Mouse (Mus musculus): ENCODE results near the gene Rnaseh2b. TPM values are rescaled to one million over a fixed set of nuclear protein-coding genes. Genes with fewer than 3 reads are reported as not detected.
A peak's percentile ranks its signal among the peaks of the same experiment; 100 is the strongest.

Rnaseh2b gene
- total RNA-seq, 1 experiment from 2014 or later: 18.4 TPM

- ATAC-seq (replicated peaks; ENCODE audit: insufficient number of reproducible peaks, low FRiP score, low TSS enrichment, poor library complexity, severe bottlenecking): no peak
Measured at GRCm38 (mm10) chr14:62307555-62307954, 15.2 kb downstream of the Rnaseh2b start.

DNA sequence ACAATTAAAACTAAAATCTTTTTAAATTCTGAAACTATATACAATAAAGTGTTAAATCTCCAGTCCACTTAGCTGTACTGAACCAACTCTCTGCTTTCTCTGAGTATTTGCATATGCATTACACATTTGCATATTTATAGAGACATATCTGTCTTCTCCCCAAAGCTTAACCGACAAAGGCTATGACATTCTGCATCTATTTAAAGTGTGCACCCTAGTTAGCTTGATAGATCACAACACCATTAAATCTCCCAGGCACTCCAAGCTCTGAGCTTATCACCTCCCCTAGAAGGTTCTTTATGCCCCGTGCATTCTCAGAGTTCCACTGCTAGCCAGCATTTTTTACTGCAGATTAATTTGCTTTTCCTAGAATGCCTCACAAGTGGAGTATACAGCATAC is 16.6 kb downstream of the Rnaseh2b start:
- no peak for ATAC-seq (replicated peaks; ENCODE audit: insufficient number of reproducible peaks, low FRiP score, low TSS enrichment, poor library complexity, severe bottlenecking)

DNA sequence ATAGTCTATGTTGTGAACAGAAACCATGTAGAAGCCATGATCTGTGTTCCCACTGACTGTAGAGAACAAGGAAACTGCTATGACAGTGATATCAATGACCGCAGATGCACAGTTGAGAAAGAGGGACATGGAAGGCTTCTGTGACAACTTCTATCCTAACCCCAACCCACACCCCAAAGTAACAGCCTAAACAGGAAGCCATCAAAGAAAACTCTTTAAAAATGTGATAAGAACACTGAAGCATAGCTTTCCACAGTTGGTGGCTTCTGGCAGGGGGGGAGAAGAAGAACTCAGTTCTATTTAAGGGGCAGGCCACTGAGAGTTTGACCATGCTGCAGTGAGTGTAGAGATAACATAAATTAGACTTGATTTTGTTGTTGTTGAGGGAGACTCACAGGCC is 19.3 kb downstream of the Rnaseh2b start:
- ATAC-seq (replicated peaks; ENCODE audit: insufficient number of reproducible peaks, low FRiP score, low TSS enrichment, poor library complexity, severe bottlenecking): no peak

GRCm38 (mm10) chr14:62322581-62323344 is 30.4 kb downstream of the Rnaseh2b start:
- ATAC-seq (replicated peaks; ENCODE audit: insufficient number of reproducible peaks, low FRiP score, low TSS enrichment, poor library complexity, severe bottlenecking): no peak

GRCm38 (mm10) chr14:62323457-62323856 is 31.1 kb downstream of the Rnaseh2b start:
- ATAC-seq (replicated peaks; ENCODE audit: insufficient number of reproducible peaks, low FRiP score, low TSS enrichment, poor library complexity, severe bottlenecking): no peak

- no peak for ATAC-seq (replicated peaks; ENCODE audit: insufficient number of reproducible peaks, low FRiP score, low TSS enrichment, poor library complexity, severe bottlenecking)
Measured at GRCm38 (mm10) chr14:62324943-62325342, 32.6 kb downstream of the Rnaseh2b start.

DNA sequence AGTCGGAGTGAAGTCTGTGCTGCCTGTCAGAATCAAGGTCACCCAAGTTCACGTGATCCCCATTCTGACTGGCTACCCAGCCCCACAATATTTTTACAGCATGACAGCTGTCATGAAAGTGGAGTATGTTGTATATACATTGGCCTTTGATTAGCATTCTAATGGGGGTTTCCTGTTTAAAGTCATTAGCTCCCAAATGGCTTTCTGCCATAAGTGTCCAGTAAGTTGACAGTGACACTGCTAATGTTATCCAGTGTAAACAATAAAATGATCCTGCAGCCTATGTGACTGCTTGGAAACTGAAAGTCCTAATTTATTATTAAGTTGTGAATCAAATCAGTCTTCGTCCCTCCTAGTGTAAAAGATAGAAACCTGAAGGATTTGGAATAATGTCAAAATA is 33.6 kb downstream of the Rnaseh2b start:
- no peak for ATAC-seq (replicated peaks; ENCODE audit: insufficient number of reproducible peaks, low FRiP score, low TSS enrichment, poor library complexity, severe bottlenecking)

GRCm38 (mm10) chr14:62327171-62327570 is 34.8 kb downstream of the Rnaseh2b start:
- no peak for ATAC-seq (replicated peaks; ENCODE audit: insufficient number of reproducible peaks, low FRiP score, low TSS enrichment, poor library complexity, severe bottlenecking)

GRCm38 (mm10) chr14:62328606-62329005 is 36.2 kb downstream of the Rnaseh2b start:
- 0 out of 2 replicates have a peak, but pooled peaks have one; percentile 14 for ATAC-seq (replicated peaks; ENCODE audit: insufficient number of reproducible peaks, low FRiP score, low TSS enrichment, poor library complexity, severe bottlenecking)

DNA sequence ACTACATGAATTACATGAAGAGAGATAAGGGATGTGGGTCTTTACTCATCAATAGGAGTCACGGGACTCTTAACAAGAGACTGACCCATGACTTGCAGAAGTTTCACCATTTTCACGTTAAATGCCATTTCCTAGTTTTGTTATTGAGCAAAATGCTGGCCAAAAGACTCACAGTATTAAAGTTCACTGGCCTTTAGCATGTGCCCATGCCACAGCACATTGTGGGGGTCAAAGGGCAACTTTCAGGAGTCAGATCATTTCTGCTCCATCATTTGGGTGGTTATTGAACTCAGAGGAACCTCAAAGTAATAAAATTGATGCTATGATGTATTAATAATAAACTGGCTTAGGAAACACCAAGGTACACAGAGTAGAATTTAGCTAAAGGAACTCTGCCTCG is 37.2 kb downstream of the Rnaseh2b start:
- 0 out of 2 replicates have a peak, but pooled peaks have one; percentile 5 for ATAC-seq (replicated peaks; ENCODE audit: insufficient number of reproducible peaks, low FRiP score, low TSS enrichment, poor library complexity, severe bottlenecking)

DNA sequence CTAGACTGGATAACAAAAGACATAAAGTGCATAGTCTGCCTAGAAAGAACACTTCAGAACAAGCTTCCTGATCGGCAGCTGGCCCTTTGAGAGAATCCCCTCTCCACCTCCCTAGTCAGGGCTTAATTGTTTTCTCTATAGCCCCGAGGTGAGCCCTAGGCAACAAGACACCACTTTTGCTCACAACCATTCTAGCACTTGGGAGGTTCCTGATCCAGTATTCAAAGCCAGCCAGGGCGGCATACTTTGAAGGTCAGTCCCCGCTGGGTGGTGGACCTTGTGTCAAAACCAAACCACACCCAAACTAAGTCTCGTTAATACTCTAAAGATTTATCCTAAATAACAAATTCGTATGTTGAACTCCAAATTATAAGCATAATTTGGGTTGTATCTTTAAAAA is 39.1 kb downstream of the Rnaseh2b start:
- no peak for ATAC-seq (replicated peaks; ENCODE audit: insufficient number of reproducible peaks, low FRiP score, low TSS enrichment, poor library complexity, severe bottlenecking)

GRCm38 (mm10) chr14:62331866-62332619 is 39.7 kb downstream of the Rnaseh2b start:
- peak; percentile 64 for ATAC-seq (replicated peaks; ENCODE audit: insufficient number of reproducible peaks, low FRiP score, low TSS enrichment, poor library complexity, severe bottlenecking)

DNA sequence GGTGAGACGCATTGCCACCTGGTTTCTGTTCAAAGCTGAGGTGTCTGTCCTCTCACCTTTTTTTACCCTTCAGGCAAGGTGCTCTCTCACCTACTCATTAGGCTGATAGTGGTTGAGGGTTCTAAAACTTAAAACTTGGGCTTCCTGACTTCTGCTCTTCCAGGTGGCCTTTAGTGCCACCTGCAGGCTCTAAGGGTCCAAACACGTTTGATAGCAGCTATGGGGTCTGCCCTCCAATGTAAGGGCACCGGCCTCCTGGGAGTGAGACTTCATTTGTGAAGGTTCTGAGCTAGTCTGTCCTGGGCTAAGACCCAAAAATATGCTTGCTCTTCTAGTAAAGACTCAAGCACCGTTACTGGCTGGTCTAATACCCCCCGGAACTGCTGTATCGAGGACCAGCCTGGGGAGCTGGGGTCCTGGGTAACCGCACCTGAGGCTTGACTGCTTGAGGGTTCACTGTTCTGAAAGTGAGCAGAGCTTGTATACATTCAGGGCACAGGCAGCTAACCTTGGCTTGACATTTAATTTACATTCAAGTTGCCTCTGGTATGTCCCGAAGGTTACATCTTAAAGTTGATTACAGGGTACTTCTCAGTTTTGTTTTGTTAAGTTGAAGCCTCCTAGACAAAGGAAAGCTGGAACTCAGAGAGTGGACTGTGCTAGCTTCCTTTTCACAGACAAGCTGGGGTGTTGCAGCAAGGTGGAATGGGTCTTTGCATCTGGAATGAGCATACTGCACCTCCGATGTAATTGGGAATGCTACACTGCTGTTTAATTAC is 41.7 kb downstream of the Rnaseh2b start:
- no peak for ATAC-seq (replicated peaks; ENCODE audit: insufficient number of reproducible peaks, low FRiP score, low TSS enrichment, poor library complexity, severe bottlenecking)

- no peak for ATAC-seq (replicated peaks; ENCODE audit: insufficient number of reproducible peaks, low FRiP score, low TSS enrichment, poor library complexity, severe bottlenecking)
Measured at GRCm38 (mm10) chr14:62339196-62339595, 46.8 kb downstream of the Rnaseh2b start.

DNA sequence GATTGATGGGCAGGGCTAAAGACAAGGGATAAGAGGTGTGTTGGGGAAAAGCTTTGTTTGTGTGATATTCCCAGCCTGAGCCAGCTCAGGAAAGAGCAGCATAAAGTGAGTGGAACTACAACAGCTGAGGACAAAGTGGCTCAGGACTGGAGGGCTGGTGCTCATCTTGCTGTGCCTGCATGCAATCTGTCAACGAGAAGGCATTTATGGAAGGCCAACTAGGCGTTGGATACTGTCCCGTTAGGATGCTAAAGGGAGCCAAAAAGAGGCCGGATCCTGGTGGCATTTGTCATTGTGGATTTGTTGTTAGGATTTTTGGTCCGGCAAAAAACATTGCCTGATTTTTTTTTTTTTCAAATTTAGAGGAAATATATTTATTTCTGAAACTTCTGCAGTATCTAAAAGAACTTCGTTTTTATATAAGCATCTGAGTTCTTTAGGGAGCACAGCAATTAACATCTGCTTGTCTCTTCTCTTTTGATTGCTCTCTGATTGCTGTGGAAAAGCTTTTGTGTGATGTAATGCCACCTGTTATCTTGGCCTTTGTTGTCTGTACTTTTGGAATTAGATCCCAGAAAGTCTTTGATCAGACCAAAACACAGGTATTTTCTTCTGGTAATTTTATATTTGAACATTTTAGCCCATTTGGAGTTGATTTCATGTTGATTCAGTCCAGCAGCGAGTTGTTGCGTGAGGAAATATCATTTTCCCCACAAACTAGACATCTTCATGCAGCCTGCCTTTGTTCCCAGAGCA is 49.7 kb downstream of the Rnaseh2b start:
- no peak for ATAC-seq (replicated peaks; ENCODE audit: insufficient number of reproducible peaks, low FRiP score, low TSS enrichment, poor library complexity, severe bottlenecking)

DNA sequence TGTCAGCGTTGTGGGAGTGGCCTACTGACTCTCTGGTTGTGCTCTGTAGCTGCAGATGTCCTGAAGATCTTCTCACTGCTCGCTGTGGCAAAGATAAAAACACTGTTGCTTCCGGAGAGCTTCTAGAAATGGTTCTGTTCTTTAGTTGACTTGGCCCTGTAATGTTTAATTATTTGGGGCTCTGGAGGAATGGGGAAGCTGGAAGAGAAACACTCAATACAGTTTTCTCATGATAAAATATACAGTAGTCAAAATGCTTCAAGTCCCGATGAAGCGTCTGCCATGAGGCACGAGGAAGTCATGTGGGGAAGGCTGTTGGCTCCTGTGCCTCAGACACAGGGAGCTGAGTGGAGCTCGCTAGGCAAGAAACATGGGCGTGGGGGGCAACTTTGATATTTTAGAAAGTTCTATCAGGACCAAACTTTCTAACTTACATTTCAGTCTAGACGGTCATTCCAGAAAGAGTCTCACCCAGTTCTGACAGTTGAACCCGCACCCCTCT is 50.3 kb downstream of the Rnaseh2b start:
- no peak for ATAC-seq (replicated peaks; ENCODE audit: insufficient number of reproducible peaks, low FRiP score, low TSS enrichment, poor library complexity, severe bottlenecking)

- ATAC-seq (replicated peaks; ENCODE audit: insufficient number of reproducible peaks, low FRiP score, low TSS enrichment, poor library complexity, severe bottlenecking): no peak
Measured at GRCm38 (mm10) chr14:62346570-62346969, 54.2 kb downstream of the Rnaseh2b start.

- peak; percentile 62 for ATAC-seq (replicated peaks; ENCODE audit: insufficient number of reproducible peaks, low FRiP score, low TSS enrichment, poor library complexity, severe bottlenecking)
Measured at GRCm38 (mm10) chr14:62347103-62347502, 54.7 kb downstream of the Rnaseh2b start.

Measured in monocyte, adult 5-6 weeks (primary cell).